Mouse (Mus musculus) stomach, postnatal 0 days (tissue): ENCODE results near the gene Nfib. TPM values are rescaled to one million over a fixed set of nuclear protein-coding genes. Genes with fewer than 3 reads are reported as not detected.

Source experiments
- ATAC-seq: fragments of 200-750 bp; cut with Nextera tagmentation; 2 replicates; pipeline ENCODE4 v1.8.0; 2017; ENCODE audit not compliant: low FRiP score, low TSS enrichment
- DNase-seq: peaks from one replicate; pipeline ENCODE4 v3.0.0-alpha.2; 2016; ENCODE audit warnings: low spot score
- H3K27ac ChIP-seq: fragments of 300-500 bp; sonication (generic); replicated peaks from 2 replicates; pipeline ENCODE4 v1.5.1; 2014; ENCODE audit warnings: mild to moderate bottlenecking, control low read depth
- H3K27me3 ChIP-seq: fragments of 300-500 bp; sonication (generic); 2 replicates; pipeline ENCODE4 v1.6.1; 2014; ENCODE audit warnings: low read length; ENCODE audit not compliant: control insufficient read depth, insufficient read depth
- H3K36me3 ChIP-seq: fragments of 300-500 bp; sonication (generic); 2 replicates; pipeline ENCODE4 v1.6.1; 2014; ENCODE audit warnings: low read length, mixed read lengths; ENCODE audit not compliant: control insufficient read depth, insufficient read depth
- H3K4me1 ChIP-seq: fragments of 300-500 bp; sonication (generic); replicated peaks from 2 replicates; pipeline ENCODE4 v1.6.1; 2014; ENCODE audit warnings: antibody characterized with exemption; ENCODE audit not compliant: control insufficient read depth, insufficient read depth
- H3K4me2 ChIP-seq: fragments of 300-500 bp; sonication (generic); replicated peaks from 2 replicates; pipeline ENCODE4 v1.6.1; 2014; ENCODE audit warnings: low read depth, mild to moderate bottlenecking, control low read depth, moderate library complexity
- H3K4me3 ChIP-seq: fragments of 300-500 bp; sonication (generic); 2 replicates; pipeline ENCODE4 v1.5.1; 2014; ENCODE audit warnings: low read depth, low read length, control low read depth
- H3K9ac ChIP-seq: fragments of 300-500 bp; sonication (generic); 2 replicates; pipeline ENCODE4 v1.6.1; 2014; ENCODE audit warnings: mild to moderate bottlenecking, low read length, control low read depth, mixed read lengths
- H3K9me3 ChIP-seq: fragments of 300-500 bp; sonication (generic); 2 replicates; pipeline ENCODE4 v1.6.1; 2016; ENCODE audit warnings: low read length; ENCODE audit not compliant: control insufficient read depth
- CTCF ChIP-seq: IDR thresholded peaks from 2 replicates; pipeline ENCODE4 v1.5.1; 2016; ENCODE audit warnings: antibody characterized with exemption, low read depth, mild to moderate bottlenecking, moderate library complexity
- EP300 ChIP-seq: optimal IDR thresholded peaks from 2 replicates; pipeline ENCODE3; 2016; ENCODE audit warnings: antibody characterized with exemption
- WGBS: fragments of 180-500 bp; shearing (Covaris S2); extraction: QIAGEN DNeasy Blood & Tissue Kit; methylation state at CpG from one replicate; pipeline ENCODE4 v1.1.7; 2014; 5-methylcytosine and 5-hydroxymethylcytosine counted together
- polyA plus RNA-seq: library from polyadenylated mRNA; unstranded; fragments of >200 nt; fragmentation: Nextera tagmentation; extraction: Ambion mirVana; gene quantifications from 2 replicates; pipeline ENCODE4 v1.2.1, GENCODE M21; 2015

The Nfib gene
- polyA plus RNA-seq, 1 experiment from 2014 or later: 19.9 TPM

DNA sequence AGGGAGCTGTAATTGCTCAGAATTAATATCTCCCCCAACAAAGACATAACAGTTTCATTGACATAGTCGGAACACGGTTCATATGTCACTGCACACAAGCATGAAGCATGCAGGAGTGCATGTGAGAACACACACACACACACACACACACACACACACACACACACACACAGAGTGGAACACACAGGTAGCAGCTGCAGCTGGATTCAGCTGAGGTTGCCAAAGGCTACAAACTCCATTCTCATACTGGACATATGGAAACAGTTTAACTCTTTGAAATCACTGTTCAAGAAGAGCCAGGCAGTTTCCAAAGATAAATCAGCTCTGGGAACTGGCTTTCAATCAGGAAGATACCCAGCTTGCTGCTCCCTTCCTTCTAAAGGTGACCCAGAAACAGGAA is 462 bp upstream of the Nfib start:
- Histone ChIP-seq H3K4me3 (no peak overlapping the region), H3K9ac (no peak overlapping the region), H3K4me1 (no peaks in the 10 kb centered on the region), H3K9me3 (no peaks in the 10 kb centered on the region), H3K27ac (no peak overlapping the region), H3K4me2 (no peak overlapping the region), H3K36me3 (no peaks in the 10 kb centered on the region), H3K27me3 (no peaks in the 10 kb centered on the region)
- TF ChIP-seq EP300 (no peak), CTCF (no peak)
- DNase-seq (no peak), ATAC-seq (no peak)
- 74% methylated on average over 2 of the region's 2 CpGs for WGBS

DNA sequence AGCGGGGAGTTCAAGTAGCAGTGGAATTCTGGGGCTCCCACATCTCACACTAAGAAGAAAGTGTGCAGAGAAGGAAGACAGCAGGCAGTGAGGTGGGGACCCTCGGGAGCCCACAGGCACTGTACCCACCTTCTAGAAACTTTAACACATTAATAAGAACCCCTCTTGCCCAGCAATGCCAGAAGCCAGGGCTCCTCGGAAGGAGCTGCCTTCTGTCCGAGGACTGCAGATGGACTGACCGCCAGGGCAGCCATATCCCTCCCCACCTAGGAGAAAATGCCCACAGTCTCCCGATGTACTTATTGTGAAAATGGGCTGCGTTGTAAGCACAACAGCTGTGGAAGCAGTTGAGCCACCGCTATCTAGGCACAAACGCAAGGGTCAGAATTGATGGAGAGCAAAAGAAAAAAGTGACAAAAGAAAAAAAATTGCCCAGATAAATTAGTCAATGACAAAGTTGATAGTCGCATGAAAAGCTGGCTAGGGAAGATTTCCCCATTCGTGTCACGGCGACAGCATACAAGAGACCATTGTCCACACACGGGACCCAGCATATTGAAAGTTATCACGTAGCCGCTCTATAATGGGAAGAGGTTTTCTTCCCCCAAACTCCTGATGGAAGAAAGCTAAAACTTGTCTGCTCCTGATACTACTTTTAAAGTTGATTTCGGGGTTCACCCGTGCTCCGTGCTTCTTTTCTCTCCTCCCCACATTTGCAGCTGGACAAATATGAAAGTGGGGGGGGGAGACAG is 1.3 kb downstream of the Nfib start:
- H3K9me3 ChIP-seq: no peaks in the 10 kb centered on the region
- H3K4me1 ChIP-seq: no peaks in the 10 kb centered on the region
- H3K36me3 ChIP-seq: no peaks in the 10 kb centered on the region
- DNase-seq (no peak), ATAC-seq (no peak)
- H3K27me3 ChIP-seq: no peaks in the 10 kb centered on the region
- H3K4me2 ChIP-seq: no peak overlapping the region
- no peak for TF ChIP-seq EP300
- TF ChIP-seq CTCF: no peak
- no peak overlapping the region for H3K9ac ChIP-seq
- WGBS: 83% methylated on average over 19 of the region's 19 CpGs
- H3K4me3 ChIP-seq: no peak overlapping the region
- H3K27ac ChIP-seq: no peak overlapping the region

DNA sequence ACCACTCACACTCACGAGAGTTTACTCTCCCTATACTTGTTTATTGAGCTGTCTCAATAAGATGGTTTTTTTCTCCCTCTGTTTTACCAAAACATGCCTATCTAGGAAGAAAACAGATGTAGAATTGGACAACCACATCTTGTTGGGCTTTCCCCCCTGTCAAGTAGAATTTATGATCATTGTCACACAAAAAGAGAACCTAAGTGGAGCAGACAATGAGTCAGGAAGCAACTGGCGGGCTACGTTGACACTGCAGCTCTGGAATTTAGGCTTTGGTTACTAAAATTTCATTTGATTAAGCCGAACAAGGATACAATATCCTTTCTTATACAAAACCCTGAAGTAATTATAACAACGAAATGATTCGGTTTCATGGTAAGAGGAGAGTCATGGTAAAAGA is 2.7 kb downstream of the Nfib start:
- H3K4me3 ChIP-seq: no peak overlapping the region
- H3K9me3 ChIP-seq: no peaks in the 10 kb centered on the region
- no peaks in the 10 kb centered on the region for H3K36me3 ChIP-seq
- H3K27ac ChIP-seq: no peak overlapping the region
- no peaks in the 10 kb centered on the region for H3K27me3 ChIP-seq
- TF ChIP-seq CTCF (no peak), EP300 (no peak)
- H3K9ac ChIP-seq: no peak overlapping the region
- H3K4me2 ChIP-seq: no peak overlapping the region
- no peak for ATAC-seq
- no peaks in the 10 kb centered on the region for H3K4me1 ChIP-seq
- 41% methylated on average over 6 of the region's 6 CpGs for WGBS
- DNase-seq: no peak

DNA sequence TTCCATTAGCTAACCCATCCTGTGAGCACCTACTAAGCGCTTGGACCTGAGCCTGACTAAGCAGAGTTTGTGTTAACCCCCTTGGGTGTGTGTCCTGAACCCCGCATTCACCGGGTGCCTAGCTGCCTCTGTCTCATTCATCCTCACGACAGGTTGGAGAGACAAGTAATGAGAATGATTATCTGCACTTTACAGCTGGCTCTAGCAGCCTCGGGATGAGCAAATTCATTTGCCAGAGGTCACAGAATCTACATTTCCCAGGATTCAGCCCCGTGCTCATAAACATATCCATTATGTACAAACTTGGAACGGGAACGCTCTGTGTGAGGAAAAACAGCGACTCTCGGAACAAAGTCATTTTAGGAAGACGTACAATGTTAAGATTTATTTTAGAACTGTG is 6.0 kb downstream of the Nfib start:
- WGBS: 42% methylated on average over 11 of the region's 11 CpGs
- TF ChIP-seq CTCF (no peak), EP300 (no peak)
- H3K36me3 ChIP-seq: no peaks in the 10 kb centered on the region
- ATAC-seq (no peak), DNase-seq (no peak)
- no peak overlapping the region for H3K4me3 ChIP-seq
- H3K9ac ChIP-seq: no peak overlapping the region
- H3K27me3 ChIP-seq: no peaks in the 10 kb centered on the region
- H3K4me1 ChIP-seq: no peaks in the 10 kb centered on the region
- H3K27ac ChIP-seq: no peak overlapping the region
- no peak overlapping the region for H3K4me2 ChIP-seq
- no peaks in the 10 kb centered on the region for H3K9me3 ChIP-seq

DNA sequence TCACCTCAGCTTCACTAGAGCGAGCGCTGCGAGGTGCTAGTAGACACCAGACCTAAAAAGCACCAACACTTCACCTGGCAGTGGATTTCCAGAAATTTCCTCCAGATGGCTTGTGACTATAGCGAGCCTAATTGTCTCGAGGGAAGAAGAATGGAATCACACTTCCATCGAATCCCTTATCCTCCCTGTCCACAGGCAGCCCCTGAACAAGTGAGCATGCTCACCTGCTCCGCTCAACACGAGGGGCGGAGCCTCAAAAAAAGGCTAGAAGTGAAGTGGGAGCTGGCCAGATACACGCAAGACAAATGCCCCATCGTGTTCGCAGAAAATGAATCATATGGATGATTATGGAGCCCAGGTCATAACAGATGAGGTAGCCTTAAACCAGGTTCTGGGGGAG is 6.9 kb downstream of the Nfib start:
- WGBS: 76% methylated on average over 12 of the region's 12 CpGs
- H3K4me2 ChIP-seq: no peak overlapping the region
- no peak for ATAC-seq
- H3K36me3 ChIP-seq: no peaks in the 10 kb centered on the region
- no peak overlapping the region for H3K4me3 ChIP-seq
- no peak overlapping the region for H3K27ac ChIP-seq
- no peak overlapping the region for H3K9ac ChIP-seq
- no peaks in the 10 kb centered on the region for H3K9me3 ChIP-seq
- TF ChIP-seq EP300: no peak
- no peak for TF ChIP-seq CTCF
- no peaks in the 10 kb centered on the region for H3K4me1 ChIP-seq
- H3K27me3 ChIP-seq: no peaks in the 10 kb centered on the region
- DNase-seq: no peak

DNA sequence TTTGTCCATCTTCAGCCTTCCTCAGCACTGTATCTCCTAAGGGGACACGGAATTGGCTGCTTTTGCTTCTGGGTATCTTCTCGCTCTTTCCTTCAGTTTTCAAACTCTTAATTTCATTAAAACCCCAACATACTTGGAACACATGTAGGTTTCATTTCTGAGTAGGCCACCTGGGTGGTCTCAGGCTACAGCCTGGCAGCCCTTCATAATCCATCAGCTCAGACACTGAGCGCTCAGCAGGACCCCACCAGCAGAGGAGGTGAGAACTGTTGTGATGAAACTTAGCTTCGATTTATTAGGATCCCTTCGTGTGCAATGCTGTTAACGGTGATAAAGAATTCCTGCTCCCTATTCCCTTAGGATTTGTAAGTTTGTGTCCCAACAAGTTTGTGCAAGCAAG is 8.4 kb downstream of the Nfib start:
- no peak for TF ChIP-seq CTCF
- no peak overlapping the region for H3K4me2 ChIP-seq
- H3K27ac ChIP-seq: no peak overlapping the region
- no peaks in the 10 kb centered on the region for H3K9me3 ChIP-seq
- DNase-seq (no peak), ATAC-seq (no peak)
- H3K36me3 ChIP-seq: no peaks in the 10 kb centered on the region
- H3K4me3 ChIP-seq: no peak overlapping the region
- no peaks in the 10 kb centered on the region for H3K27me3 ChIP-seq
- H3K4me1 ChIP-seq: no peaks in the 10 kb centered on the region
- H3K9ac ChIP-seq: no peak overlapping the region
- 58% methylated on average over 6 of the region's 6 CpGs for WGBS
